Mouse (Mus musculus) forebrain, embryonic 15.5 days (tissue): ENCODE data around the gene Cmas. TPM values are rescaled to one million over a fixed set of nuclear protein-coding genes. Genes with fewer than 3 reads are reported as not detected.

Experiments
- ATAC-seq: fragments of 200-750 bp; cut with Nextera tagmentation; replicated peaks from 2 replicates; pipeline ENCODE4 v1.8.0; 2017; ENCODE audit warnings: mild to moderate bottlenecking, moderate TSS enrichment, moderate library complexity
- H3K27ac ChIP-seq: fragments of 300-500 bp; sonication (generic); replicated peaks from 2 replicates; pipeline ENCODE4 v1.5.1; 2015; ENCODE audit warnings: mild to moderate bottlenecking, inconsistent platforms
- H3K27me3 ChIP-seq: fragments of 300-500 bp; sonication (generic); 2 replicates; pipeline ENCODE4 v1.6.1; 2015; ENCODE audit warnings: inconsistent platforms
- H3K36me3 ChIP-seq: fragments of 300-500 bp; sonication (generic); 2 replicates; pipeline ENCODE4 v1.6.1; 2015; ENCODE audit warnings: mild to moderate bottlenecking, inconsistent platforms
- H3K4me1 ChIP-seq: fragments of 300-500 bp; sonication (generic); 2 replicates; pipeline ENCODE4 v1.6.1; 2015; ENCODE audit warnings: inconsistent platforms
- H3K4me2 ChIP-seq: fragments of 300-500 bp; sonication (generic); replicated peaks from 2 replicates; pipeline ENCODE4 v1.6.1; 2015; ENCODE audit warnings: mild to moderate bottlenecking, inconsistent platforms
- H3K4me3 ChIP-seq: fragments of 300-500 bp; sonication (generic); 2 replicates; pipeline ENCODE4 v1.5.1; 2015; ENCODE audit warnings: mild to moderate bottlenecking, inconsistent platforms
- H3K9ac ChIP-seq: fragments of 300-500 bp; sonication (generic); replicated peaks from 2 replicates; pipeline ENCODE4 v1.6.1; 2015; ENCODE audit warnings: mild to moderate bottlenecking, inconsistent platforms
- H3K9me3 ChIP-seq: fragments of 300-500 bp; sonication (generic); 2 replicates; pipeline ENCODE4 v1.6.1; 2016; ENCODE audit warnings: inconsistent platforms
- WGBS: fragments of 180-500 bp; shearing (Covaris S2); methylation state at CpG from one replicate; pipeline ENCODE4 v1.1.7; 2015; ENCODE audit warnings: mixed read lengths; 5-methylcytosine and 5-hydroxymethylcytosine counted together
- polyA plus RNA-seq: library from polyadenylated mRNA; unstranded; fragments of >200 nt; fragmentation: Nextera tagmentation; extraction: Ambion mirVana; gene quantifications from 2 replicates; pipeline ENCODE4 v1.2.1, GENCODE M21; 2015

The Cmas gene
- polyA plus RNA-seq, 1 experiment from 2014 or later, result 160 TPM

- Histone ChIP-seq H3K4me3 (no peak overlapping the region), H3K4me2 (no peak overlapping the region), H3K27me3 (no peaks in the 10 kb centered on the region), H3K4me1 (peaks cover 21% of the 10 kb centered on the region), H3K27ac (no peak overlapping the region), H3K9me3 (no peaks in the 10 kb centered on the region), H3K36me3 (no peaks in the 10 kb centered on the region), H3K9ac (no peak overlapping the region)
- ATAC-seq, result no peak
- WGBS, result 96% methylated on average over 10 of the region's 10 CpGs
Observed at GRCm38 (mm10) chr6:142818306-142818705, 61.8 kb downstream of the Cmas start.

DNA sequence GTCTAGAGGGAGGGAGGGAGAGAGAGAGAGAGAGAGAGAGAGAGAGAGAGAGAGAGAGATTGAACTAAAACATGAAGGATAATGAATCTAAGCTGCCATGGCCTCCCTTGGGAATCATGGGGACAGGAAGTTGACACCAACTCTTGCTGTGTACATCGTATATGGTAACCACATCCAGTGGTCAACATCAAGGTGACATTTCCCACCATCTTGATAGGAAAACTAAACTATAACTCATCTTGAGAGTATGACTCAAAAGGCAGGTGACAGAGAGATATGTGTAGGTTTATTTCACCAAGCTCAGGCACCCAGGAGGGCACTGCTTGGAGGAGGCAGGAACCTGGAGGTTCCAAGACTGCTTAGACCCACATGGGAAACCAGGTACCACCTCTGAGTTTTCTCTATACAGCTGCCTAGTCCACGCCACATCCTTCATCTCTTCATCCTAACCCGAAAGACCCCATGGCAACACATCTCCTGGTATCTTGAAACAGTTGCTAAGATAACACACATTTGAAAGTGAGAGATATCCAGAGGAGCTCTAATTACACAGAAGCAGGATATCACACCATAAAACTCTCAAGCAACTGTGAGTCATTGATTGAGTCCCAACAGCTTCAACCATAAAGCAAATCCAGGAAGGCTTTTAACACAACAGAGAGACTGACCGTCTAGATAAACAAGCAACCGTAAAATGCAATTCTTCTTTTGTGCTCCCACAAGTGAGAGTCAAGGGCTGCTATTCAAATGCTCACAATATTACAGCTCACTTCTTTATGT is 66.7 kb downstream of the Cmas start:
- Histone ChIP-seq H3K4me2 (no peak overlapping the region), H3K27me3 (no peaks in the 10 kb centered on the region), H3K27ac (no peak overlapping the region), H3K9ac (no peak overlapping the region), H3K36me3 (0 out of 2 replicates have a peak, but pooled peaks cover 8% of the 10 kb centered on the region), H3K4me3 (no peak overlapping the region), H3K4me1 (no peaks in the 10 kb centered on the region), H3K9me3 (no peaks in the 10 kb centered on the region)
- WGBS, result 80% methylated on average over 5 of the region's 5 CpGs
- no peak for ATAC-seq

Other genes with a start within 250 kb of the Cmas start
- 488 and 489 TPM in 2 replicates for gene Ldhb, start 248.7 kb upstream of the Cmas start, polyA plus RNA-seq
- gene Kcnj8, start 185.1 kb upstream of the Cmas start, polyA plus RNA-seq, result 12.0 and 13.4 TPM in 2 replicates
- 2.9 and 3.1 TPM in 2 replicates for gene Abcc9, start 54.4 kb upstream of the Cmas start, polyA plus RNA-seq
- gene Sult6b2, start 47.8 kb downstream of the Cmas start, polyA plus RNA-seq, result 0.18 and 0.34 TPM in 2 replicates
- 5.5 and 6.9 TPM in 2 replicates for gene St8sia1, start 207.8 kb downstream of the Cmas start, polyA plus RNA-seq